Mouse (Mus musculus) kidney, adult 2 months (tissue): Measurements from ENCODE around the gene Elp5.

ENCODE experiments used
- CTCF ChIP-seq: fragments of 200-500 bp; conservative IDR thresholded peaks from 2 replicates; pipeline ENCODE4 v1.5.1; 2011; ENCODE audit warnings: low read depth, mild to moderate bottlenecking, control low read depth, low read length, moderate library complexity, mixed read lengths; ENCODE audit not compliant: insufficient read depth, insufficient read length
- POLR2A ChIP-seq: fragments of 200-500 bp; IDR thresholded peaks from one replicate; pipeline ENCODE4 v1.6.1; 2011; ENCODE audit warnings: low read depth, low read length, control low read depth

DNA sequence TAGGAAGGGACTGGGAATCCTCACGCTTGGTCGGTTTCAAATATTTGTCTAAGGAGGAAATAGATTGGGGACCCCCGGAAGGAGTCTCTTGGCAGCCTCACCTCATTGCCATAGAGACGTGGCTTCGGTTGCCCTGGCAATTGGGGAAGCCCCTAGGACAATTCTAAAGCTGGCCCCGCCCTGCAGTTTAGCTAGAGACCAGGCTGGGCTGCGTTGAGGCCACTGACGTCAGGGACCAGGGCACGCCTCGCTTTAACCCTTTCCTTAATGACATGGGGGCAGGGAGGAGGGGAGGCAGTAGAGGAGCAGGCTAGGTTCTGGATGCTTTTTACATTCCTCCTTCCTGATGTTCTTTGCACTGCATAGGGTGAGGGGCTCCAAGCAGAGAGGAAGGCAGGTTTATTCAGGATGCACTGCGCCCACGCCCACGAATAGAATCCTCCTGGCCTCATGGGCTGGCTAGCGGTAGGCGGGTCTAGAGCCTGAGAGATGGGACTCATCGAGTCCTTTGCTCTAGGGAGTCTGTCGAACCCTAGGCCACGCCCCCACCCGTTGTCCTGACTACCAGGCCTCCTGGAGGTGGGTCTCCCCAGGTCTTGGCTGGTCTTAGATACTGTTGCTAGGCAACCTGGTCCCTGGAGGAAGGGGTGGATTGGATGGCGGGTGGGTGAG, 46.9 kb upstream of the Elp5 start:
- TF ChIP-seq CTCF, result no peak
- TF ChIP-seq POLR2A, result no peak
